Mouse (Mus musculus) limb, embryonic 11.5 days (tissue): Measurements from ENCODE around the gene Kat6b. TPM values are rescaled to one million over a fixed set of nuclear protein-coding genes. Genes with fewer than 3 reads are reported as not detected.
A peak's percentile ranks its signal among the peaks of the same experiment; 100 is the strongest.
"Not testable (repeated sequence)": the region's sequence is repeated elsewhere in the genome, so short reads cannot be mapped to it uniquely, and the experiment has no call there.

Experiments
- ATAC-seq: fragments of 200-750 bp; cut with Nextera tagmentation; 2 replicates; pipeline ENCODE4 v1.8.0; 2017; ENCODE audit warnings: low read depth; ENCODE audit not compliant: insufficient number of reproducible peaks, low FRiP score, low TSS enrichment
- DNase-seq: peaks from one replicate; pipeline ENCODE4 v3.0.0-alpha.2; 2015; ENCODE audit warnings: low spot score
- H3K27ac ChIP-seq: fragments of 300-500 bp; sonication (generic); replicated peaks from 2 replicates; pipeline ENCODE4 v1.5.1; 2014; ENCODE audit warnings: low read depth, mild to moderate bottlenecking, low read length
- H3K27me3 ChIP-seq: fragments of 300-500 bp; sonication (generic); 2 replicates; pipeline ENCODE4 v1.6.1; 2014; ENCODE audit warnings: mild to moderate bottlenecking, low read length, mixed read lengths; ENCODE audit not compliant: control insufficient read depth, insufficient read depth
- H3K36me3 ChIP-seq: fragments of 300-500 bp; sonication (generic); 2 replicates; pipeline ENCODE4 v1.6.1; 2014; ENCODE audit warnings: mild to moderate bottlenecking, low read length, moderate library complexity, mixed read lengths; ENCODE audit not compliant: control insufficient read depth, insufficient read depth
- H3K4me1 ChIP-seq: fragments of 300-500 bp; sonication (generic); 2 replicates; pipeline ENCODE4 v1.6.1; 2014; ENCODE audit warnings: low read length, mixed read lengths; ENCODE audit not compliant: control insufficient read depth, insufficient read depth
- H3K4me2 ChIP-seq: fragments of 300-500 bp; sonication (generic); 2 replicates; pipeline ENCODE4 v1.6.1; 2014; ENCODE audit warnings: low read depth, mild to moderate bottlenecking, moderate library complexity; ENCODE audit not compliant: severe bottlenecking
- H3K4me3 ChIP-seq: fragments of 300-500 bp; sonication (generic); 2 replicates; pipeline ENCODE4 v1.5.1; 2014; ENCODE audit warnings: low read depth, low read length
- H3K9ac ChIP-seq: fragments of 300-500 bp; sonication (generic); 2 replicates; pipeline ENCODE4 v1.6.1; 2014; ENCODE audit warnings: mild to moderate bottlenecking, low read length
- H3K9me3 ChIP-seq: fragments of 300-500 bp; sonication (generic); 2 replicates; pipeline ENCODE4 v1.6.1; 2016; ENCODE audit warnings: low read length; ENCODE audit not compliant: control insufficient read depth
- WGBS: fragments of 180-500 bp; shearing (Covaris S2); extraction: QIAGEN DNeasy Blood & Tissue Kit; methylation state at CpG from one replicate; pipeline ENCODE4 v1.1.7; 2014; 5-methylcytosine and 5-hydroxymethylcytosine counted together
- polyA plus RNA-seq: library from polyadenylated mRNA; unstranded; fragments of >200 nt; fragmentation: Nextera tagmentation; extraction: Ambion mirVana; gene quantifications from 2 replicates; pipeline ENCODE4 v1.2.1, GENCODE M21; 2014

Gene Kat6b
- polyA plus RNA-seq, 1 experiment from 2014 or later, result 22.8 TPM

GRCm38 (mm10) chr14:21659652-21660051 lies 178.4 kb downstream of the Kat6b start:
- no peak overlapping the region for H3K4me3 ChIP-seq
- peaks cover 8% of the 10 kb centered on the region; the same call in 1 of the 2 replicates for H3K36me3 ChIP-seq
- H3K9me3 ChIP-seq, result no peaks in the 10 kb centered on the region
- 0 out of 2 replicates have a peak, but pooled peaks have one; percentile 39 for ATAC-seq
- H3K27ac ChIP-seq, result no peak overlapping the region
- no peaks in the 10 kb centered on the region for H3K27me3 ChIP-seq
- DNase-seq, result peak; percentile 83
- no peak overlapping the region for H3K9ac ChIP-seq
- H3K4me2 ChIP-seq, result no peak overlapping the region
- peaks cover 7% of the 10 kb centered on the region; the same call in 1 of the 2 replicates for H3K4me1 ChIP-seq
- 18% methylated on average over 5 of the region's 5 CpGs for WGBS

GRCm38 (mm10) chr14:21662465-21663142 lies 181.4 kb downstream of the Kat6b start:
- Histone ChIP-seq H3K9ac (no peak overlapping the region), H3K9me3 (no peaks in the 10 kb centered on the region), H3K27me3 (no peaks in the 10 kb centered on the region), H3K36me3 (peaks cover 8% of the 10 kb centered on the region; the same call in 1 of the 2 replicates), H3K27ac (no peak overlapping the region), H3K4me2 (no peak overlapping the region), H3K4me1 (peaks cover 2% of the 10 kb centered on the region; the same call in 1 of the 2 replicates), H3K4me3 (no peak overlapping the region)
- DNase-seq, result no peak
- 81% methylated on average over 8 of the region's 8 CpGs for WGBS
- ATAC-seq, result no peak

GRCm38 (mm10) chr14:21669218-21669617 lies 188.0 kb downstream of the Kat6b start:
- ATAC-seq, result no peak
- DNase-seq, result no peak
- no peak overlapping the region for H3K4me2 ChIP-seq
- no peak overlapping the region for H3K4me3 ChIP-seq
- peaks cover 11% of the 10 kb centered on the region for H3K36me3 ChIP-seq
- WGBS, result 93% methylated on average over 11 of the region's 11 CpGs
- no peak overlapping the region for H3K27ac ChIP-seq
- peaks cover 15% of the 10 kb centered on the region for H3K4me1 ChIP-seq
- H3K9ac ChIP-seq, result no peak overlapping the region
- H3K27me3 ChIP-seq, result no peaks in the 10 kb centered on the region
- H3K9me3 ChIP-seq, result no peaks in the 10 kb centered on the region

- WGBS, result 80% methylated on average over 11 of the region's 11 CpGs
These were observed 188.6 kb downstream of the Kat6b start for GRCm38 (mm10) chr14:21669633-21670421.

GRCm38 (mm10) chr14:21670422-21671006 lies 189.3 kb downstream of the Kat6b start:
- H3K9me3 ChIP-seq, H3K9ac ChIP-seq, DNase-seq, H3K27ac ChIP-seq, H3K4me2 ChIP-seq, H3K4me3 ChIP-seq, H3K27me3 ChIP-seq, H3K36me3 ChIP-seq: not testable (repeated sequence)
- H3K4me1 ChIP-seq, result peaks cover 18% of the 10 kb centered on the region
- 0 out of 2 replicates have a peak, but pooled peaks have one; percentile 12 for ATAC-seq
- WGBS, result 93% methylated on average over 15 of the region's 15 CpGs

More at GRCm38 (mm10) chr14:21669633-21670421, 188.6 kb downstream of the Kat6b start:
- Histone ChIP-seq H3K4me2 (no peak overlapping the region), H3K9me3 (no peaks in the 10 kb centered on the region), H3K36me3 (peaks cover 9% of the 10 kb centered on the region; the same call in 1 of the 2 replicates), H3K27me3 (no peaks in the 10 kb centered on the region), H3K4me3 (no peak overlapping the region), H3K4me1 (peaks cover 18% of the 10 kb centered on the region), H3K27ac (no peak overlapping the region), H3K9ac (no peak overlapping the region)
- ATAC-seq, result peak; percentile 63
- DNase-seq, result no peak

GRCm38 (mm10) chr14:21673100-21673499 lies 191.9 kb downstream of the Kat6b start:
- 42% methylated on average over 4 of the region's 4 CpGs for WGBS
- H3K4me1 ChIP-seq, result peaks cover 25% of the 10 kb centered on the region

GRCm38 (mm10) chr14:21674471-21674870 lies 193.2 kb downstream of the Kat6b start:
- peaks cover 27% of the 10 kb centered on the region for H3K4me1 ChIP-seq
- no peak overlapping the region for H3K9ac ChIP-seq
- H3K4me3 ChIP-seq, result no peak overlapping the region
- H3K27ac ChIP-seq, result peak overlapping the region; percentile 10; the same call in 1 of the 2 replicates
- H3K9me3 ChIP-seq, result no peaks in the 10 kb centered on the region
- 25% methylated on average over 5 of the region's 5 CpGs for WGBS
- no peaks in the 10 kb centered on the region for H3K27me3 ChIP-seq
- ATAC-seq, result no peak
- no peak overlapping the region for H3K4me2 ChIP-seq
- H3K36me3 ChIP-seq, result peaks cover 9% of the 10 kb centered on the region; the same call in 1 of the 2 replicates
- DNase-seq, result peak; percentile 46

More at GRCm38 (mm10) chr14:21673100-21673499, 191.9 kb downstream of the Kat6b start:
- ATAC-seq (no peak), DNase-seq (no peak)
- Histone ChIP-seq H3K9ac (no peak overlapping the region), H3K4me2 (no peak overlapping the region), H3K27ac (0 out of 2 replicates have a peak overlapping the region, but pooled peaks have one; percentile 10), H3K9me3 (no peaks in the 10 kb centered on the region), H3K36me3 (peaks cover 9% of the 10 kb centered on the region; the same call in 1 of the 2 replicates), H3K4me3 (no peak overlapping the region), H3K27me3 (no peaks in the 10 kb centered on the region)

GRCm38 (mm10) chr14:21676223-21676622 lies 195.0 kb downstream of the Kat6b start:
- Histone ChIP-seq H3K9me3 (no peaks in the 10 kb centered on the region), H3K27me3 (no peaks in the 10 kb centered on the region), H3K9ac (no peak overlapping the region), H3K27ac (0 out of 2 replicates have a peak overlapping the region, but pooled peaks have one; percentile 24), H3K36me3 (no peaks in the 10 kb centered on the region), H3K4me3 (no peak overlapping the region), H3K4me1 (peaks cover 39% of the 10 kb centered on the region), H3K4me2 (no peak overlapping the region)
- WGBS, result 79% methylated on average over 2 of the region's 2 CpGs
- no peak for ATAC-seq
- no peak for DNase-seq
